Mouse (Mus musculus): Measurements from ENCODE around the gene Kcnk3. TPM values are rescaled to one million over a fixed set of nuclear protein-coding genes. Genes with fewer than 3 reads are reported as not detected.

The Kcnk3 gene
- 4.3 TPM for polyA plus RNA-seq (2014; fragmentation: Illumina TruSeq; extraction: RNeasy Lipid Tissue Mini Kit (QIAGEN cat#74804); ENCODE audit: low read depth, low replicate concordance)

DNA sequence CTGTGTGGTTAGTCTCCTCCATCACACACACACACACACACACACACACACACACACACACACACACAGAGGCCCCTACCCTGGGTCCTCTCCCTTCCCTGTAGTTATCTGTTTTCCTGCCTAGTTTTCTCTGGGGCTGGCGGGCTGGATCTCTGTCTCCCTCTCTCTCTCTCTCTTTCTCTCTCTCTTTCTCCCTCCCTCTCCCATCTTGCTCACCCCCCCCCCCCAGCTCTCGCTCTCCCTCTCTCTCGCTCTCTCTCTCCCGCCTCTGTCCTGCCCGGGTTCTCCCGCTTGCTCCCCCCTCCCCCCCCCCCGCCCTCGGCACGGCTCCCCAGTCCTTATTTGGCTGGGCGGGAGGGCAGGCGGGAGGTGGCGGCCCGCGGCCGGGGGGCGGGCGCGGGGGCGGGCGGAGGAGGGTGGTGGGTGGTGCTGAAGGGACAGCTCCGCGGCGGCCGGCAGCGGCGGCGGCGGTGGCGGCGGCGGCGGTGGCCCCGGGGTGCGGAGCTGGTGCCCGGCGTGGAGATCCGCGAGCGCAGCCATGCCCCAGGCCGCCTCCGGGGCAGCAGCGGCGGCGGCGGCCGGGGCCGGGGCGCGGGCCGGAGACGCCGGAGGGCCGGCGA is at the start of gene Kcnk3:
Gene Kcnk3 (plus strand): TSS at position 490 of the 620 bp plus-strand sequence.

DNA sequence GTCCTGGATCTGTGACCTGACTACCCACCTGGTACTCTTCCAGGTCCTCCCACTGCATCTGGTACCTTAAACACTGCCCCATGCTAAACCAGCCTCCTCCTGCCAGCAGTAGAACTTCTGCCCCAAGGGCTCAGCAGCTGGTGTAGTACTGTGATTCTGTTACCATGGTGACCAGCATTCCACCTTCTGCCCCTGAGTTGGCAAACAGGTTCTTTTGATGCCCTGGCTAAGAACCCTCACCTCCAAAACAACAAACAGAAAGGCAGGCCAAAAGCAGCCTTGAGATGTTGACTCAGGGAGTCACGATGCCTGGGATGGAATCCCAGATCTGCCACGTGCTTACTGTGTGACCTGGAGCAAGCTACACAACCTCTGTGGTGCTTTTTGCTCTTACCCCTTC is 42.3 kb upstream of the Kcnk3 start, which contains the start of gene Cib4:
Gene Cib4 (minus strand): TSS at position 139 of the 400 bp plus-strand sequence.

DNA sequence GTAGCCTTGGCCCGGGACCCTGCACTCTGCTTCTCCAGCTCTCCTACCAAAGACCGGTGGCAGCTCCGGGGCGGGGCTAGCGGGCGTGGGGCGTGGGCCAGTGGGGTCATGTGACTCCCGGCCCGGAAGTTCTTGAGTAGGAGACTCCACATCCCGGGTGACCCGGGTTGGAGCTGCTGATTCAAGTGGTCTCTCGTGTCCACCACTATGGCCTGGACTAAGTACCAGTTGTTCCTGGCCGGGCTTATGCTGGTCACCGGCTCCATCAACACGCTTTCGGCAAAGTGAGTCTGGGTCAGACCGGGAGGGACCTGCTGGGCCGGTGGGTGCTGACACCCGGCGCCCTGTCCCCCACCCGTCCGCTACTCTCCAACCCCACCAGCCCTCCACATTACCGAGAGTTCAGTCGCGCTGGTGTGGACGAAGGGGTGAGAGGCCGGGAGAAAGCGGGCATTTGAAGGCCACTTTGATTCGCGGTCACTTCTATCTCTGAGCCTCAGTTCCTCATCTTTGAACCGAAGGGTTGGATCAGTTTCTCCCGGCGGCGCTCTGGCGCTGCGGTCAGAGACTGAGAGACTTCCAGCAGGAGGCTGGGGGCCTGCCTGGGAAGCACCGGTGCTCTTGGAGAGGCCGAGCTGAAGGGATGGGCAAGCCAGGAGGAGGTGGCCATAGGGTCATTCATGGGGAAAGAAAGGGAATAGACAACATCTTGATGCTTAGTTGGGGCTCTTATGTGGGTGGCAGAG is 60.0 kb downstream of the Kcnk3 start, which contains the start of gene Slc35f6:
Gene Slc35f6 (plus strand): TSS at position 119 of the 746 bp plus-strand sequence.

DNA sequence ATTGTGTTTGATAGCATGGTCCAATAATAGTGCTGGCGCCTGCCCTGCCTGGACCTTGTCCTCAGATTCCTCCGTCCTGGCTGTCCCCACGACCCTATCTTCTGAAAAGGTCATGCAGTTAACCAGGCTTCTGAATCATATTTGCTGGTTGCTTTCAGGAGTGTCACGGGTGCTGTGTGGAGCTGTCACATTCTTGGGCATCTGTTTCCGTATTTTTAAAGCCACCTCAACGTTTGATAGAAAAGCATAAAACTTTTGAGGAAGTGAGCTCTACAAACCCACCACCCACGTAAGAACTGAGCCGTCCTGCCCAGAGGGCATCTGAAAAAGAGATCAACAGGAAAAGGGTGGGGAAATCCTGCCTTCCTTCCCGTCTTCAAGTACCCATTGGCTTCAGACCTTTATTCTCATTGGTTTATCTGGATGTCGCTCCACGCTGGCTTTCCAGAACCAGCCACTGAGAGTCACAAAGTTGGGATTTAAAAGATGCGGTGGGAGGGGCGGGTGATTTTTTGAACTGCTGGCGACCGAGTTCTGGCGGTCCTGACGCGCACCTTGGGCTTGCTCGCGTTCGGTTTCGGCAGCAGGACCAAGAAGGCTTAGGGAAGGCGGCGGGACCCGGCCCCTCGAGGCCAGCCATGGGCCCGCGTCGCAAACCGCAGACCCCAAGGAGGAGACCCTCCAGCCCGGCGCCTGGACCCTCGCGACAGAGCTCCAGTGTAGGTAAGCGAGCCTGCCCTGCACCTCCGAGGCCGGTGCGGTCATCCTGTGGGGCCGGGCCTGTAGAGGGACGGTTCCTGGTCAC is 78.6 kb downstream of the Kcnk3 start, which contains the start of gene Cenpa:
Gene Cenpa (plus strand): TSS at position 387 of the 805 bp plus-strand sequence.

Other genes with a start within 250 kb of the Kcnk3 start
- gene Otof, start 126.2 kb upstream of the Kcnk3 start, polyA plus RNA-seq (2014; fragmentation: Illumina TruSeq; extraction: RNeasy Lipid Tissue Mini Kit (QIAGEN cat#74804); ENCODE audit: low read depth, low replicate concordance) = 9.4 TPM
- gene 1700001C02Rik, start 122.1 kb upstream of the Kcnk3 start, polyA plus RNA-seq (2014; fragmentation: Illumina TruSeq; extraction: RNeasy Lipid Tissue Mini Kit (QIAGEN cat#74804); ENCODE audit: low read depth, low replicate concordance) = 7.7 TPM
- 0.61 TPM for gene Cib4, start 42.3 kb upstream of the Kcnk3 start, polyA plus RNA-seq (2014; fragmentation: Illumina TruSeq; extraction: RNeasy Lipid Tissue Mini Kit (QIAGEN cat#74804); ENCODE audit: low read depth, low replicate concordance)
- 23.2 TPM for gene Slc35f6, start 59.8 kb downstream of the Kcnk3 start, polyA plus RNA-seq (2014; fragmentation: Illumina TruSeq; extraction: RNeasy Lipid Tissue Mini Kit (QIAGEN cat#74804); ENCODE audit: low read depth, low replicate concordance)
- 7.2 TPM for gene Cenpa, start 78.6 kb downstream of the Kcnk3 start, polyA plus RNA-seq (2014; fragmentation: Illumina TruSeq; extraction: RNeasy Lipid Tissue Mini Kit (QIAGEN cat#74804); ENCODE audit: low read depth, low replicate concordance)
- 1.2 TPM for gene Dpysl5, start 123.4 kb downstream of the Kcnk3 start, polyA plus RNA-seq (2014; fragmentation: Illumina TruSeq; extraction: RNeasy Lipid Tissue Mini Kit (QIAGEN cat#74804); ENCODE audit: low read depth, low replicate concordance)
- gene Mapre3, start 226.5 kb downstream of the Kcnk3 start, polyA plus RNA-seq (2014; fragmentation: Illumina TruSeq; extraction: RNeasy Lipid Tissue Mini Kit (QIAGEN cat#74804); ENCODE audit: low read depth, low replicate concordance) = 29.3 TPM

All from adipose tissue, adult 10 weeks (tissue).